Comparison of ENCODE assay signal across 20 mouse cellular contexts in genomic region chr19:42487261-42487660, GRCm38 (mm10). TPM values are rescaled to one million over a fixed set of nuclear protein-coding genes. Genes with fewer than 3 reads are reported as not detected.
"Had no signal": no experiment of that assay in that cellular context is flagged by ENCODE, and none has a peak within 500 bp of the region (broad histone marks: within the 10 kb centered on the region; RNA-seq: fewer than 3 reads in every experiment).

No protein-coding gene starts in this region.

- H3K9ac ChIP-seq: lung, embryonic 14.5 days; midbrain, embryonic 12.5 days; neural tube, embryonic 13.5 days; neural tube, embryonic 15.5 days; stomach, embryonic 15.5 days had no signal

- H3K9me3 ChIP-seq: midbrain, embryonic 10.5 days; midbrain, embryonic 12.5 days; neural tube, embryonic 13.5 days; neural tube, embryonic 15.5 days; stomach, embryonic 15.5 days had no signal

- H3K27me3 ChIP-seq: midbrain, embryonic 12.5 days; neural tube, embryonic 13.5 days; neural tube, embryonic 15.5 days; stomach, embryonic 15.5 days had no signal

- H3K4me2 ChIP-seq: lung, embryonic 14.5 days; midbrain, embryonic 12.5 days; neural tube, embryonic 13.5 days; neural tube, embryonic 15.5 days; stomach, embryonic 15.5 days had no signal

- ATAC-seq: midbrain, embryonic 16.5 days had no signal

- H3K4me3 ChIP-seq: midbrain, embryonic 10.5 days; midbrain, embryonic 12.5 days; myocyte; neural tube, embryonic 13.5 days; neural tube, embryonic 15.5 days; stomach, embryonic 15.5 days had no signal

- DNase-seq: lung, adult 18-20 months; lung, embryonic 14.5 days; lung, postnatal 10 days; lung, postnatal 4 days; midbrain, embryonic 14.5 days; retina, postnatal 1 day; right cerebral cortex, adult 18-20 months; thymus, adult 2 months; thymus, postnatal 25 days; thymus, postnatal 4 days had no signal

- H3K36me3 ChIP-seq: midbrain, embryonic 10.5 days; midbrain, embryonic 12.5 days; neural tube, embryonic 13.5 days; neural tube, embryonic 15.5 days; stomach, embryonic 15.5 days had no signal

- H3K27ac ChIP-seq: midbrain, embryonic 10.5 days; midbrain, embryonic 12.5 days; neural tube, embryonic 13.5 days; neural tube, embryonic 15.5 days; stomach, embryonic 15.5 days; stomach, postnatal 0 days had no signal

- H3K4me1 ChIP-seq: midbrain, embryonic 10.5 days; midbrain, embryonic 12.5 days; stomach, embryonic 15.5 days had no signal

RNA-seq across cellular contexts. Expression of gene Crtac1, which starts 55.7 kb away (rescaled TPM):
- total RNA-seq: megakaryocyte-erythroid progenitor cell, adult 5-6 weeks had no signal
- polyA plus RNA-seq: myocyte; spleen, adult 2 months had no signal
